Mouse (Mus musculus): ENCODE data around the gene Creb3l4.

GRCm38 (mm10) chr3:90231075-90231474 lies 12.2 kb downstream of the Creb3l4 start:
- TF ChIP-seq CTCF (IDR thresholded peaks at IDR 0.05; ENCODE audit: insufficient read depth, low read length) (no peak), POLR2A (IDR thresholded peaks at IDR 0.05; ENCODE audit: borderline replicate concordance, extremely low read depth, low read depth, low read length) (no peak)

Data from lung, adult 2 months (tissue).